Mouse (Mus musculus) kidney, postnatal 14 days (tissue): ENCODE results near the gene Cmtm8.
A peak's percentile ranks its signal among the peaks of the same experiment; 100 is the strongest.

Experiments
- DNase-seq: peaks from one replicate; pipeline ENCODE4 v3.0.0; 2022; ENCODE audit warnings: mixed read lengths

Cmtm8 gene

DNA sequence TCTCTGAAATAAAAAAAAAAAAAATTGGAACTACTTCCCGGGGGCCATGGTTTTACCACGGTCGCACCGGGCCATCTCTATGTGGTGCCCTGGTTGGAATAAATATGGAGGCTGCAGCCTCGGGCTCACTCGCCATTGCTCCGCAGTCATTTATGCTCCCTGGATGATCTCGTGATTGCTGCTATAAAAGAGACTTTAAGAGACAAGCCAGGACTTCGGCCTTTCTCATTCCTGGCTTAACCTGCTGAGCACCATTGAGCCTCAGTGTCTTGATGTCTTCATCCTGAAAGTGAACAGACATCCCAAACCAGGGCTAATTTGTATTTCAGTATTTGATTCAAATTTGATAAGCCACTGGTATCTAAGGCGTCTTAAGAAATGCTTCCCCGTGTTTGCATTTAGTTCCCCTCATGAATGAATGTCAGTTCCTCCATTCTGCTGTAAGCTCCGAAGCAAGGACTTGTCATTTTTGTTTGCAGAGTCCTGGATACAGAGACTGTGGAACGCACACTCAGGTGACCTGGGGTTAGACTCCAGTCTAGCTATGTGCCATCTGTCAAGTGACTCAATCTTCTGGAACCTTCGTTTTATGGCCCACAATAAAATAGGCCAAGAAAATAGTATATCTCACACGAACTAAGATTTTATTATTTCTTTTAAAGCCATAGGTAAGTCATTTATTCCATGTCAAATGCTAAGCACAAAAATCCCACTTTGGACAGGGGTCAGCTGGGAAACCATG is 22.2 kb downstream of the Cmtm8 start:
- DNase-seq, result no peak

DNA sequence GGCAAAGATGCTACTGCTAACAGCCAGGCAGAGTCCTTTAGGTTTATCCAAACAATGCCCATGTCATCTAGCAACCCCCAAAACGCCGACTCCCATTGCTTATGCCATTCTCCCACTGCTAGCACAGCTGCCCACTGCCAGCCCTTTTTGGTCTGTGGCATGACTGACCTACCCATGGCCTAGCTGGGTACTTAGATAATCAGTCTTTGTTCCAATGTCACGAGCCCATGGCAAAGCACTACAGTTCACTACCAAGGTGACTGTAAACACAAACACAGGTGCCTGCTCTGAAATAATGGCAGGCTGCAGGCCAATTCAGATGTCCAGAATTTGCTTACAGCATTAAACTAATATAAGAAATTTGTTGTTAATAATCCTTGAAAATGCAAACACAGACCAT is 25.0 kb downstream of the Cmtm8 start:
- DNase-seq, result no peak

DNA sequence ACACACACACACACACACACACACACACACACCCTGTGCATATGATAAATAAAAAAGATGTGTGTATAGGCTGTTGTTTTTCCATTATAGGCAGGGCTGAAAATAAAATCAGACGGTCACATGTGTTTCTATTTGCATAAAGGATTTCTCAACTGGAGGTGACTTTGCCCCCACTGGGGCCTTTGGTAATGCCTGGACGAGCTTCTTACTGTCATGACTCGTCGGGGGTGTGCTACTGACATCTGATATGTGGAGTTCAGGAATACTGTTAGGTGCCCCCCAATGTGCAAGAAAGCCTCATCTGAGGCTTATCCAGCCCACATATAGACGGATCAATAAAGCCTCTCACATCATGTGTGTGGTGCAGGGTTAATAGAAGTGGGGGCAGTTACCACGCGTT is 26.9 kb downstream of the Cmtm8 start:
- DNase-seq, result no peak

GRCm38 (mm10) chr9:114816121-114816520 is 27.8 kb downstream of the Cmtm8 start:
- no peak for DNase-seq

DNA sequence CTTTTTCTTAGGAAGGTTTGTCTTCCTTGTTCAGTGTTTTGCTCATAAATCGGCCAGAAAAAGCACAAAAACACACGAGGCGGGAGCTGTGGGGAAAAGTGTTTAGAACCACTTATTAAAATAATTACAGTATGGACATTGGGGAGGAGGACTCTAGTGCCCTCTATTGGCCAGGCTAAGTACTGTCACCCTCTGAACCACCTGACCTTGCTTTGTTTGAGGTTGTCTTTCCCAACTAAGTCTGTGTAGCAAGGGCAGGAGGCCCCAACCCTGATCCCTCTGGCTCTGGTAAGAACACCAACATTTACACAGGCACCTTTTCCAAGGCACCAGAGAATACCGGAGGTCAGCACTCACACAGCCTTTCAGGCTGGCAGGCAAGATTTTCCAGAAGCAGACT is 28.6 kb downstream of the Cmtm8 start:
- peak; percentile 55 for DNase-seq

DNA sequence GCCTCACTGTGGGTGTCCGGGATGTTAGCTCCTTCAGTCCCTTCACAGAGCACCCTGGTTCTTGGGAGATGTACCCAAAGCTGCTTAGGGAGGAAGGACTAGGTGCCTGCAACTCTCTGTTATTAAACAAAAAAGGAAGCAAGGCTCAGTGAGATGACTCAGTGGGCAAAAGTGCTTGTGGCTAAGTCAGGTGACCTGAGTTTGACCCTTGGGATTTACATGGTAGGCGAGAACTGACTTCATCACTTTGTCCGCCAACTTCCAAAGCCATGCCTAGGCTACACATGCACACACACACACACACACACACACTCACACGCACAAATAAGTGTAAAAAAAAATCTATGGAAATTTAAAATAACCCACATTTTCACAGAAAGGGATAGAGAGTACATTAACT is 32.0 kb downstream of the Cmtm8 start:
- DNase-seq, result no peak

GRCm38 (mm10) chr9:114810837-114811236 is 33.1 kb downstream of the Cmtm8 start:
- DNase-seq, result no peak

DNA sequence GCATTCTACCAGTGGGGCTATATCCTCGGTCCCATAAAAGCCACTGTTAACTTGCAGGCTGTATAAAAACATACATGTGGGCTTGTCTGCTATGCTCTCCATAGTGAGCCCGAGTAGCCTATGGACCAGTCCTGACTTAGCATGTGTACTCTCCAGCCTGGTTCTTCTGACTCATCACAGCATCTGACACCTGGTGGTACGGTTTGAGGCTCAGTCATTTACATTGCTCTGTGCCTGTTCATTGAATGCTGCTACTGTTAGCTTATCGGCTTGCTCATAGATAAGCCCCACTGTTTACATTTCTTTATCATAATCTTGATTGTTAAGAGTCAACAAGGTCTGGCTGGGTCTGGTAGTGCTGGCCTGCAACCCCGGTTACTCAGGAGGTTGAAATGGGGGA is 35.3 kb downstream of the Cmtm8 start:
- DNase-seq, result no peak

DNA sequence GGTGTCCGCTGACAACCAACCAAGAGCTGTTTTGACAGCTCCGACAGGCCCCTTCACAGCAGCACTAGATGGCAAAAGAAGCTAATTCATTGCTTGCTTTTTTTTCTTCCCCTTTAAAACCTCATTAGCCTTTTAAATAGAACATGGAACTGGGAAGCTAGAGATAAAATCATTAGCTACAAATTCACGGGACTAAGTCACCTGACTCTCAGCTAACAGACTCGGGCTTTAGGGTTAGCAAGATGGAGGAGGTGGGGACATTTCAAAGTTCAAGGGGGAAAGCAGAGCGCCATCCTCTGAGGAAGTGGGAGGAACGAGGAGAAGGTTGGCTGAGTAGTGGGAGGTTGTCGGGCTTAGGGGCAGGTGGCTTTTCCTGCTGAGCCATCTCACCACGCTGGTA is 36.7 kb downstream of the Cmtm8 start:
- no peak for DNase-seq

GRCm38 (mm10) chr9:114805151-114805671 is 38.7 kb downstream of the Cmtm8 start:
- peak; percentile 53 for DNase-seq

DNA sequence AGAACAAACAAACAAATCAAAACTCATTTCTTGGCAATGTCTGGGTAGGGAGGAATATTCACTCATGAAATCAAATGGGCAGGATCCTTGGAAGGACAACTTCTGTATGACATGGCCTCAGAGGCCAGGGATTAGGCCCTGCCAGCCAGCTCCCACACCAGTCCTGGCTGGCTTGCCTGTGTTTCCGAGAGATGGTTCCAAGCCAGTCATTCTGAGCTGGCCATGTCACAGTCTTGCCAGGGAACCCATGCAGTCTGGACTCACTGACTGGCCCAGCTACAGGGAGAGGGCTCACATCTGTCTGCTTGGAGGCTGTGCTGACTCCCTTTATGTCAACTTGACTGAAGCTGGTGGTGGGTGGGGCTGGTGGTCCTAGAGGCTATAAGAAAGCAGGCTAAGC is 41.8 kb downstream of the Cmtm8 start:
- no peak for DNase-seq

- no peak for DNase-seq
These were observed 42.7 kb downstream of the Cmtm8 start for GRCm38 (mm10) chr9:114801301-114801700.

DNA sequence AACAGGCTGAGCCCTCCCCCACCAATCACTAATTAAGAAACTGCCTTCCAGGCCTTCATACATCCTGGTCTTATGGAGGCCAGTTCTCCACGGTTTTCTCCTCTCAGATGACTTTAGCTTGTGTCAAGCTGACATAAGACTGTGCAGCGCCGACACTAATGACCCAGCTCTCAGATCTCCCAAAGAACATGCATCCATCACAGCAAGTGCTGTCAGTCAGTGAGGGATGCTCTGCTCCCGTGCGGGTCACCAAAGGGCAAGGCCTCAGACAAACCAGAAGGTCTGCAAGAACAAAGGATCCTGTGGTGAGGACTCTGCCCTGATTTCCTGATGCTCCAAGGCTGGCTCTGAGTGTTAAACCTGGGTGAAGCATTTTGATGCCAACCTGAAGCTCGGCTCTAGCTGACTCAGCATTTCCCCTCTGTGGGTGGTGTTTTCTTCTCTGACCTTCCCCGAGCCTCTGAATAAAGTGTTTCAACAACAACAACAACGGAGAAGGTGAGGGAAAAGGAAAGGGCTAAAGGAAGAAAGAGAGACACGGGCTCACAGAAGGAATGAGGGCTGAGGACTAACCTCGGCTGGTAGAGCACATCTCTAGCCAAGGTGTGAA is 44.4 kb downstream of the Cmtm8 start:
- DNase-seq, result no peak

DNA sequence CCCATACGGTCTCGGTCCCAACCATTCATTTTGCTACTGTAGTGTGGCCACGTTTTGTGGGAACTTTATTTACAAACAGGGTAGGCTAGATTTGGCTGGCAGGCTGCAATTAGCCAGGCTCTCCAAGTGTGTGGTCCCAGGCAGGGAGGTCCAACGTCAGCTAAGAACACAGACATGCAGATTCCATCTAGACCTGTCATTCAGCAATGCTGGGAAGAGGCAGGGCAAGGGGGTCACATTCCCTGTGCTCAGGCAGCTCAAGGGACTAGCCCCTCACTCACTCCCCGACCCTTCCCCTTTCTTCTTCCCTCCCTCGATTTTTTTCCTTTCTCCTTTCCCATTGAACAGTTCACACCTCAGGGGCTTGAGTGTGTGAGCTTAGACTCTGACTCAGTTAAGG is 45.1 kb downstream of the Cmtm8 start:
- no peak for DNase-seq

DNA sequence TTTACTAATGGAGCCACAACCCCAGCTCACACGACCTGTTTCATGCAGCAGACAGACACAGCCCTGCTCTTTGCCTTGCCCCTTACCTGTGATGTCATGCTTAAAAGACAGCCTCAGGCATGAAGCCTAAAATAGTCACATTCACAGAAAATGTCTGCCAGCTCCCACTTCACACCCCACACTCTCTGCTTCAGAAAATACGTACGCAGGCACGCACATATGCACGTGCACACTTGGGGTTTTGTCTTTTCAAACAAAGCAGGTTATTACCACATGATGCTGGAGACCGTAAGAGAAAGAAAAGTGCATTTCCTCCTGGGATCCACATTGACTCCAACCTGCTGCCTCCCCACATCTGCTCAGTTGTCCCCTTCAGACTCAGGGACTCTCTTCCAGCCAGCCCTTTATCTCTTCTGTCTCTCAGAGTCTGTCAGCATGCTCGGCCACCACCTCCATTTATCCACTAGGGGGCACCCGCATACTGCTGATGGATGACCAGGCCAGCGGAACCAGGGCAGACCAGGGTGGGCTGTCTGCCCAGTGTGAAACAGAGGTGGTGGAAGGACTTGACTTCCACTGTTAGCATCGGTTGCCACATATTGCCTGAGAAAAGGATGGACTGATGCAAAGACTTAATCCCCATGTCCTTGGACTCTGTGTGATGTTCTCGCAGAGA is 46.5 kb downstream of the Cmtm8 start:
- DNase-seq, result peak; percentile 88

GRCm38 (mm10) chr9:114796473-114797050 is 47.4 kb downstream of the Cmtm8 start:
- DNase-seq, result no peak

GRCm38 (mm10) chr9:114794491-114794890 is 49.5 kb downstream of the Cmtm8 start:
- no peak for DNase-seq

- DNase-seq, result no peak
These were observed 50.1 kb downstream of the Cmtm8 start for GRCm38 (mm10) chr9:114793764-114794295.

GRCm38 (mm10) chr9:114789989-114790388 is 54.0 kb downstream of the Cmtm8 start:
- DNase-seq, result no peak

DNA sequence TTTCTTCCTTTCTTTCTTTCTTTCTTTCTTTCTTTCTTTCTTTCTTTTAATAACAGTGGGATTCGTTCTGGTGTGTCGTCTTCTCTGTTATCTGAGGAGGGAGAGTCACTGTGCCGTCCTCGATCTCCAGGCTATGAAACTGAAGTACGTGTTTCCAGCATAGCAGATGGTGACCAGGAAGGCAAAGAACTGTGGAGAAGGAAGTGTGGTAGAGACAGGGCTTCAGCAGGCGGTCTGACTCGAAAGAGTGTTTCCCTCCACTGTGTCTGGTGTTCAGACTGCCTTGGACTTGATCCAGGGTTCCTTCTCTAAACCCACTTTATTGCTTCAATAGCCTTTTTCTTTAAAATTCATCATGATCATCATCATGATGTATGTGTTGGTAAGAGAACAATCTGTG is 54.4 kb downstream of the Cmtm8 start:
- DNase-seq, result no peak

DNA sequence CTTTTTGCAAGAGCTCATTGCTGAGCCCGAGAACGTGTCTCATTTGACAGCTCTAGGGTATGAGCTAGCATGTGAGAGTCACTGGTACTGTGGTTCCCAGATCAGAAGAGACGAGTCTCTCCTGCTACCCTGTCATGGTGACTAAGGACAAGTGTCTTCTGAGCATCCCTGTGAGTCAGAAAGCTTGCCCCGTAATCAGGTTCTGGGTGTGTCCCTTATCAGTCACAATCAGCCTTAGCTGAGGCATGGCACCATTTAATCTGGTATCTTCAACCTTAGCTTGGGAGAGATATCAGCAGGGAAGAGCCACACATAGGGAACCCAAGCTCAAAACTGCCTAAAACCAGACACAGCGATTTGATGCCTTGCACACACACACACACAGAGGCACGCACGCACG is 55.3 kb downstream of the Cmtm8 start:
- no peak for DNase-seq

DNA sequence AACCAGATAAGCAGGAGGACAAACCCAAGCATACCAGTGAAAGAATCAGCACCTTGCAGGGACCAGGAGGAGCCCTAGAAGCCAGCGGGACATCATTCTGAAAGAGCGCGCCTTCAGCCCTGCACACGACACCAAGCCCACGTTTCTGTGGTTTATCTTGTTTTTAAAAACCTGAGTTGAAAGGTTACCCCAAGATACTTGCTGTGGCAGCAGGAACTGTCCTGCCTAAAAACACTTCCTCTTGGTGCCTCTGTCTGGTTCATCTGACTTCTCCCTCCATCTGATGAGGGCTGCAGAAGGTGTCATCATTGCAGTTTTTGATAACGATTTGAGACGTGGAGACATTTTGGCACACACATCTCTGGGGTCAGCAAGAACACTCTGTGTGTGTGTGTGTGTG is 56.2 kb downstream of the Cmtm8 start:
- no peak for DNase-seq

GRCm38 (mm10) chr9:114787134-114787533 is 56.8 kb downstream of the Cmtm8 start:
- DNase-seq, result no peak
